Mouse (Mus musculus) naive thymus-derived CD4-positive, alpha-beta T cell, adult 2 months (primary cell): ENCODE measurements at regions not wholly inside any gene's neighbourhood (a gene's known extent, or its start where the extent isn't known, plus 50 kb on each side); places are given as distances from the start of the nearest gene placed in this dataset.

Experiments
- DNase-seq: peaks from one replicate; pipeline ENCODE4 v3.0.0-alpha.2; 2011; ENCODE audit warnings: low read depth

DNA sequence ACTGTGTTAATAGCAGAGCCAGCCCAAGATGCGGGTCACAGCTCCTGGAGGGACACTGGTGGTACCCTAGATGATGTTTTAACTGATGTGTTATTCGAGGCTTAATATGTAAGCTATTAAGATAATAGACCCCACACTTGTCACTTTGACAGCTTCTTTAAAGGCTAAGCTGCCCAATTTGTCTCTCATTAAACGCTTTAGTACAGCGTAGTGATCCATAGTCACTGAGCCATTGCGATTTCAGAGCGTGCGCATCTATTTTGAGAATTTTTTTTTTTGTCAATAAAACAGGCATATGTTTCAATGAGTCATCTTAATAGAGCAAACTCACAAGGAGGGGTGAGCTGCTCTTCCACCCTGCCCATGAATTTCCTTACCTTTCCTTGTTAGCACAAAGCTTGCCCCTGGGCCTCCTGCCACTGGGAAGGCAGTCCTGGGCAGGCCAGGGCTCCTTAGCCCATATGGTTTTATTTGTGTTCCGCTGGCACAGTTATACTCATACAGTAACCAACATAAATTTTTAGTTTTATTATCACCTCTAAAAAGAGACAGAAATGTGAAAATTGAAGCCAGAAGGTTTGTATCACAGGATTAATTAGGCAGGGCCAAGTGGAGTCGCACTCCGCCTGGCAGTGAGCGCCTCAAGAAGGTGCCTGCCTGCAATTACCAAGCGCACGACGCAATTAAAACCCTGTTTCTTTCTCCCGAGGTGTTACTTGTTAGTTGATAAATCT, 294.3 kb downstream of the Etv1 start:
- no peak for DNase-seq

DNA sequence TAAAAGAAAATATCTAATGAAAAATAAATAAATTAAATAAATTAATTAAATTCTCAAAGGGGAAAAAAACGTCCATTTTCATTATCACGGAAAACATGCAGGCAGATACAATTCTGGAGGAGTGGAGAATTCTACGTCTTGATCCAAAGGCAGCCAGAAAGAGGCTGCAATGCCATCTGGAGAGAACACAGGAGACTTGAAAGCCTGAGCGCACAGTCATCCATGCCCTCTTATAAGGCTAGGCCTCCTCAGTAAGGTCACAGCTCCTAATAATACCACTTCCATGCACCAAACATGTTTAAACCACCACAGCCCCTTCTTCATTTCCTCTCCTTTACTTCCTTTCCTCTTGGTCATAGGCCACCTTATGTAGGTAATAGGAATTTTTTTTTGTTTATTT, 307.1 kb downstream of the Etv1 start:
- no peak for DNase-seq

DNA sequence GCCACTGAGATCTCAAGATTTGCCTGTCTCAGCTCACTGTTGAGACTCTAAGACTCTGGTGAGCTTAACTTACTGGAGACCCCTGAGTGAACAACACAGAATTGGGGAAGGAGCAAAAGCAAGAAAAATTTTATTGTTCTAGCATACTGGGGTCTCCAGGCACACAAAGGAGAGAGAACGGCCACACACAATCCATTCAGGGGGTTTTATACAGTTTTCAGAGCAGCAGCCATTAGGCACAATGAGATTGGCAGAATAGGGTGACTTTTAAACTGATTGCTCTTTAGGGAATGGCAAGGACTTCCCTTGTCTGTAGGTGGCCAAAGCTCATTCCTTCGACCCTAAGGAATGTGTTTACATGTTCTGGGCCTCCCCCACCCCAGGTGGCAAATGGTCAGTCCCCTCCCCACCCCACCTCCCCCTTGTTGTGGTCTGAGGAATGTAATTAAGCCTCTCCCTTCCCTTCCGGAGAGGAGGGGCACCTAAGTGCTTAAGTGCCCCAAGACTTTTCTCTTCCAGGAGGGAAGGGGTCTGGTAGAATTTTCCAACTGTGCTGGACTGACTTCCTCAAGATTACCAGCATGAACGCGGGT, 315.6 kb downstream of the Etv1 start:
- no peak for DNase-seq

DNA sequence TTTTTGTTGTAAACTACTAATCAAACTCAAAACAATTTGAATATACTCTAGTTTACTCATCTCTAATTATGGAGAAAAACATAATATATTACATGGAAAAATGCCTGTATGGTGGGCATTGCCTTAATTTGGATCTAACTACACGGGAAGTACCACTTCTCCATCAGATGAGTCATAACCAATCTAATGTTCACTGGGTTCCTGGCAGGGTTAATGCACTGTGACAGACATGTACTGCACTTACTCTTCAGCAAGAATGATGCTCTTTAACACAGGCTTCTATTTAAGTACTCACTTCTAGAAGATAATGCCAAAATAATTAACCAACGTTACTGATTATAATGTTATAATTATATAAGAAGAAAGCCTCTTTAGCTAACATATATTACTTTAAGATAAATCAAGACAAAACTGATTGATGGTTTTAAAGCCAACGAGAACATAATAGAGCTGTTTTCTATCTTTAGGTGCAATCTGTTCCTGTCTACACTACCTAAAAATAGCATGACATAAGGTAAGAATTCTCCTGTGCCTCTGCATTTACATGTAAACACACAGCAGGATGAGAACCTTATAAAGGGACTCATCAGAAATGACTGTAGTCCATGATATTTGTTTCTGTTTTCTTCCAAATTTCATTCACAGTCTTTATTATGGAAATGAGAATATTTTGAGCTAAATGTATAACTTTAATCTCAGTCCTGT, 344.4 kb downstream of the Etv1 start:
- no peak for DNase-seq

DNA sequence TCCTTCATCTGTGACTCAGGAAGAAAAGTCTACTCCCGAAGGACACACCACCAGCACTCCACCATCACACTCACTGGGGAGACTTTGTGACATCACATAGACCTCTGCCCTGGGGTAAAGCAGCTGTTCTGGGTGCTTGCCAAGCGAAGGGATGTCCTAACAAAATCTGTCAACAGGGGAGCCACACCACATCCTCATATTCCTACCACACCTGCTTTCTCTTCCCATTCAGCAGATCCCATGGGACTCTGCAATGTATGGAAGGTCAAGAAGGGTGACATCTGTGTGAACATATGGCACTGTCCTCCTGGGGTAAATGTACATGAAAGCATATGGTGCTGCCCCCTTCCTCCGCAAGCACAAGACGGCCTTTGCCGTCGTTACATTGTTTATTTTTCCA, 375.5 kb downstream of the Etv1 start:
- no peak for DNase-seq

DNA sequence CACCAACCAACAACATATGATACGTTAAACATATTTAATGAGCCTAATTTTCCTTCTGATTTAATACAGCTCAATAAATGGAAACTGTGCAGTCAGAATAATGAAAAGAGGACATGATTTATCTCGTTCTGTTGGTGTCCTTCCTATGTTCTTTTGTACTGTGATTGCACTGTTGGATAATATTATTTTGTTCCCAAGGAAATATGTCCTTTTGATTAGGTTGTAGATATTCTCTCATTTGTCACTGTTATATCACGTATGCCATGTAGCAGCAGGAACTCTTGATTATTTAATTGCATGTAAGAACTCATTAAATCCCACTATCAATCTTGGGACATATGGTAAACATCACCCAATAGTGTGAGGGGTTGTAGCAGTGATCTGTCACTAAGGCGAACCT, 397.8 kb downstream of the Etv1 start:
- DNase-seq = no peak

- no peak for DNase-seq
Observed at GRCm38 (mm10) chr12:39224073-39224472, 444.9 kb downstream of the Etv1 start.

DNA sequence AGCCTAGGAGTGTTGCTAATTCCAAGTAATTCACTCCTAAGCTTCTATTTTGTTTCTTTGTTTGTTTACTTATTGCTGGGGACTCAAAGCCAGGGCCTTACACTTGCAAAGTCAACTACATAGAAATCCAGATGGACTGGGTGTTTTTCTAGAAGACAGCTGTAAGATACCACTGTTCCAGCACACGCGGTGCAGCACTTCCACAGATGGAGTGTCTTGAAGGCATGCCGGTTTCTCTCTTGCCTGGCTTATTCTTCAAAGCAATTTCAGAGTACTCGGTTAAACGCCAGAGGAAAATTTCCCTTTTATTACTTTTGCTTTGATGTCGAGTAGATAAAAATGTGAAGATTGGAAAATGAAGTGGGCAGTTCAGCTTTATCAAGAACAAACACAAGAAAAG, 477.4 kb downstream of the Etv1 start:
- DNase-seq = no peak

GRCm38 (mm10) chr12:39257571-39257970, 478.4 kb downstream of the Etv1 start:
- DNase-seq = no peak

DNA sequence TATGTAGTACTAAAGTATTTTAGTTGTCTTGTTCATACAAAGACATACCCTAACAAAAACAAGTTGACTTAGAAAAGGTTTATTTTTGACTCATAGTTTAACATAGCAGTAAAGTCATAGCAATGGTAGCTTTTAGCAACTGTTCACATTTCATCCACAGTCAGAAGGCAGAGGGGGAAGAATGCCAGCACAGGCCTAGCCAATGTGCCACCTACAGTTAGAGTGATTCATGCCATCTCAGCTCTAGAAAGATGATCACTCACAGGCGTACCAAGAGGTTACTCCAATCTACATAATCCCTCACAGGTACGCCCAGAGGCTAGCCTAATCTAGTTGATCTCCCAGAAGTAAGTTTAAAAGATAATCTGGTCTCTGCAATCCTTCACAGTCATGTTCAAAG, 510.5 kb downstream of the Etv1 start:
- no peak for DNase-seq

DNA sequence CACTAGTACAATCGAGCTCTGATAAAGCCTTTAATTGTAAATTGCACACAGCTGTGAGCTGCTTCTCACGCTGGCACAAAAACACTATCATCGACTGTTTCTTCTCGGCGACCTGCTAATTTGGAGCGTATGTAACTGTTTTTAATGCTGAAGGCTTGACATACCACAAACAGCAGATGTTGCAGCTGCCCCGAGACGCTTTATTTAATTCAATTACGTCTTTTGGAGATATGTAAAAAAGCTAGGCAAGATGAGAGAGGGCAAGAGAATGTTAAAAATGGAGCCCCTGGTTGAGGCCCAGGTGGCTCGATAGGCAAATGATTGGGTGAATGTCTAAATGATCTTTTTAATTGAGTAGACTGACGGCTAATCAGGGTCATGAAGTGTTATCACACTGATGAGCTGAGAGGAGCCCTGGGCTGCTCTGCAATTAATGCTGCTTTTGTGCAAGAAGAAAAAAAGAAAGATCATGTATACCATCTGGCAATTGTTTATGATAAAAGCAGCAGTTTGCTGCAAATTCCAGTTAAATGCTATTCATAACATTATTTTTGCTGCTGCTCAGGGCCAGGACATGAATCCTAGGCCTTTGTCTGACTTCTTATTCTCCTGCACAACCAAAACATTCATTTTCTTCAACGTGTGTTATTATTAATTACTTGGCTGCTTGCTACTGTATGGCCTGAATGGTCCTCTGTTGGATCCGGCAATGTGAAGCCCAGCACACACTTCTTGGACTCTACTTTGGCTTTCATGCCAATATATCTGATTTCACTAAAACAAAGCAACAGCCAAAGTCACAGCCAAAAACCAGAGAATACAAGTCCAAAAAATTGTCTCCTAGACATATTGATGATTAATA, 522.4 kb downstream of the Etv1 start:
- DNase-seq = no peak

GRCm38 (mm10) chr12:39302213-39302591, 523.0 kb downstream of the Etv1 start:
- no peak for DNase-seq

DNA sequence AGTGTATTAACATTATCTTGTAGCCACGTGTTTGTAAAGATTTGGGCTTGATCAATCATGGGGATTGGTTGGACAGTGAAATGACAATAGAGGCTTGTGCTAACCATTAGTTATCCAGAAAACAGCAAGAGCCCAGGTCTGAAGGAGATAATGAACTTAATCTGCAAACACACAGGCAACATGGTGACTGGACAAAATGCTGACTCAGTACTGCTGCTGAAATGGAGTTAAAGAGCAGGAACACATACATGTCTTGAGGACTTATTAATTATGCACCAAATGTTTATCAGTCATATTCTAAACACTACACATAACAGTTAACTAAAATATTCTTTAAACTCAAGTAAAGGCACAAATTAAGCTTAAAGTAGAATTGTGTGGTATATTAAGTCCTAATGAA, 528.6 kb downstream of the Etv1 start:
- DNase-seq = no peak

DNA sequence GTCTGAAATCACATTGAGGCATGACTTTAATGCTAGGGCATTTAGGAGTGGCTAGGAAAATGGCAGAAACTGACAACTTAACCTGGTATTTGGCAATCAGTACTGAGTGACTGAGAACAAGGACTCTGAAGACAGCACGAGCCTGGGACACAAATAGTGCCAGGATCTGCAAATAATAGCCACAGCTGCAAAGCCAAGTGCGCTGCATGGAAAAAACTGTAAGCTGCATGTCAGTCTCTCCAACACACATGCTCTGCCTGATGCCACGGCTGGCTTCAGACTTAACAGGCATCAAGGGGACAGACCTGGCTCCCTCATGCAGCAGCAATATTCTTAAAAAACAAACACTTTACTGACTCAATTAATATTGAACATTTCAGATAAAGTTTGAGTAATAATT, 530.7 kb downstream of the Etv1 start:
- no peak for DNase-seq

- DNase-seq = no peak
Observed at GRCm38 (mm10) chr12:39317229-39317628, 538.0 kb downstream of the Etv1 start.

GRCm38 (mm10) chr12:39321453-39321852, 542.3 kb downstream of the Etv1 start:
- no peak for DNase-seq

- no peak for DNase-seq
Observed at GRCm38 (mm10) chr12:39326157-39326556, 547.0 kb downstream of the Etv1 start.

DNA sequence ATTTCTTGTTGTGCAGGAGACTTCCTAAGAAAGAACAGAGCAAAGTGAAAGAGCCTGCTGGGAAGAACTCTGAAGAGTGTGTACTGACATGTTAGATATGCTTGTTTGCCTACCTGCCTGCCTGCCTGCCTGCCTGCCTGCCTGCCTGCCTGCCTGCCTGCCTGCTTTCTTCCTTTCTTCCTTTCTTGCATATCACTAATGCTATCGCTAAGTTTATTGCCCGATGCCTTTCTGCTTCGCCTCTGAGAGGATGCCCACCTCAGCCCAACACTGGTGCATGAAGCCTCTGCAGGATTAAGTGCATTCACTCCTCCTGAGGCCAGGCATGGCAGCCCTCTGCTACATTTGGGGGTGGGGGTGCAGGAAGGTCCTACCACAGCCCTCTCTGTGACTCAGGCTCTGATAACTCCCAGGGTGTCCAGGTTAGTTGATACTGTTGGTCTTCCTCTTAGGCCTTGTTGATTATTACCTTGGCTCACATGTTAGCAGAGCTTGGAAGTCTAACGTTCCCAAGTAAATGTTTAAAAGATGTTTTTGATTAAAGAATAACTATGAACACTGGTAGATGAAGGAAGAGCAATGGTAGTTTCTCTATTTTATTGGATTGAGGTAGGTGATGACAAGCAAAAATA, 547.6 kb downstream of the Etv1 start:
- DNase-seq = no peak

DNA sequence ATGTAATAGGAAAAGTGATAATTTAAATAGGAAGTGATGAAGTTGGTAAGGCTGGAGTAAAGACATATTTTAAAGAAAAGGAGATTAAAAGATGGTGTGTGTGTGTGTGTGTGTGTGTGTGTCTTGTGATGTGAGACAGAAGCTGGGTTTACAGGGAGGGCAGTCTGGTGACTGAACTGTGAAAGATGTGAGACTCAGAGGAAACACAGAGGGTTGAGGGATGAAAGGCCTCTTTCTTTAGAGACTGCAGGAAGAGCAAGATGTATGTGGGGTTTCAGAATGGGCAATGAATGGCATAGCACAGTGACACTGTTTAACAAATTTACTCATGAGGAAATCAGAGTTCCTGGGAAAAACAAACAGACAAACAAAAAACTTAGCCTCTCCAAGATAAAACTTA, 549.2 kb downstream of the Etv1 start:
- no peak for DNase-seq

DNA sequence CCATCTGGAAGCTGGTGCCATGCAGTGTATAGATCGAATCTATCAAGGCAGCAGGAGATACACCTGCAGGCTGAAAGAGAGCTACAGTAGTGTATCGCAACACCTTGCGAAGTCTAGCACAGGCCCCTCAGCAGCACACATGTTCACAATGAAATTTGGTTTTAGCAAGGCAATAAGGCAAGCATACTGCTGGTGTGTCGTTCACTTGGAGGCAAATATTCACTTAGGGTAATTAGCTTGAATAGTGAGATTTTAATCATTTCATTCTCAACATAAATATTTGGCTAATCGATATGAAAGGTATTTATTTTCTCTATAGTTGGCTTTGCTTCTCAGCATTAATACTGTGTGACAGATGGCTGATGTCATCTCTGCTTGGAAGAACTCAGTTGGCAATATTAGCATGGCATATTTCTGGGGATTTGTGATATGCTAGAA, 559.9 kb downstream of the Etv1 start:
- DNase-seq = no peak

DNA sequence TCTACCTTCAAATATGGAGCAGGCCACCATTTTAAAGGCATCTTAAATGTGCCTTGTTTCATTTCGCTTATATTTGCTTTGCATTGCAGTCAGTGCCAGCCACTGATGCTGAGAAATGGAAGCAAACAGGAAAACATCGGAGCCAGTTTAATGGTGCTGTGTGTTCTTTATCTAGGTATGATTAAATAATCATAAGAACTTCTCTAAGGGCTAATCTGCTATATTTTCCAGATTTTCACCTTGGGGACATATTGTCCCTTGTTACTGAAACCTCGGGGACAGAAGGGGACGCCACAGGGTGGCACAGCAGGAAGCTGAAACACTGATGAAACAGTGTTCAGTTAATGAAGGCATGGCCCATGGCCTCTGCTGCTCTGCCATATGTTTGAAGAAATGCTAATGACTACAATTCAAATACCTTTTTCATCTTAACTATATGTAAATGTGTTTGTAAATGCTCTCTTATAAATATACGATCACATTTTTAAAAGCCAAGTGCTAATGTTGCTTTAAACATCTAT, 562.6 kb downstream of the Etv1 start:
- DNase-seq = no peak

- no peak for DNase-seq
Observed at GRCm38 (mm10) chr12:39342327-39342726, 563.1 kb downstream of the Etv1 start.
